Mouse (Mus musculus): Measurements from ENCODE around the gene Thumpd2.

GRCm38 (mm10) chr17:81032957-81033356 lies 31.9 kb downstream of the Thumpd2 start:
- TF ChIP-seq CTCF (IDR thresholded peaks at IDR 0.05; ENCODE audit: borderline replicate concordance, extremely low read depth, insufficient read depth, insufficient read length): no peak
- no peak for TF ChIP-seq POLR2A (IDR thresholded peaks at IDR 0.05; ENCODE audit: borderline replicate concordance, extremely low read depth, insufficient read depth, insufficient read length, poor library complexity, severe bottlenecking)
